Mouse (Mus musculus) gastrocnemius, postnatal 25 days (tissue): ENCODE data around the gene Pin1rt1. TPM values are rescaled to one million over a fixed set of nuclear protein-coding genes. Genes with fewer than 3 reads are reported as not detected.

Experiments
- DNase-seq: peaks from one replicate; pipeline ENCODE4 v3.0.0; 2022
- total RNA-seq, 2 experiments: library from RNA; stranded (reverse); gene quantifications; 1 replicate in 1 of 2; 2 replicates in 1 of 2; pipeline ENCODE4 v1.2.3; 2021

The Pin1rt1 gene
- total RNA-seq, 2 experiments from 2014 or later: not detected

DNA sequence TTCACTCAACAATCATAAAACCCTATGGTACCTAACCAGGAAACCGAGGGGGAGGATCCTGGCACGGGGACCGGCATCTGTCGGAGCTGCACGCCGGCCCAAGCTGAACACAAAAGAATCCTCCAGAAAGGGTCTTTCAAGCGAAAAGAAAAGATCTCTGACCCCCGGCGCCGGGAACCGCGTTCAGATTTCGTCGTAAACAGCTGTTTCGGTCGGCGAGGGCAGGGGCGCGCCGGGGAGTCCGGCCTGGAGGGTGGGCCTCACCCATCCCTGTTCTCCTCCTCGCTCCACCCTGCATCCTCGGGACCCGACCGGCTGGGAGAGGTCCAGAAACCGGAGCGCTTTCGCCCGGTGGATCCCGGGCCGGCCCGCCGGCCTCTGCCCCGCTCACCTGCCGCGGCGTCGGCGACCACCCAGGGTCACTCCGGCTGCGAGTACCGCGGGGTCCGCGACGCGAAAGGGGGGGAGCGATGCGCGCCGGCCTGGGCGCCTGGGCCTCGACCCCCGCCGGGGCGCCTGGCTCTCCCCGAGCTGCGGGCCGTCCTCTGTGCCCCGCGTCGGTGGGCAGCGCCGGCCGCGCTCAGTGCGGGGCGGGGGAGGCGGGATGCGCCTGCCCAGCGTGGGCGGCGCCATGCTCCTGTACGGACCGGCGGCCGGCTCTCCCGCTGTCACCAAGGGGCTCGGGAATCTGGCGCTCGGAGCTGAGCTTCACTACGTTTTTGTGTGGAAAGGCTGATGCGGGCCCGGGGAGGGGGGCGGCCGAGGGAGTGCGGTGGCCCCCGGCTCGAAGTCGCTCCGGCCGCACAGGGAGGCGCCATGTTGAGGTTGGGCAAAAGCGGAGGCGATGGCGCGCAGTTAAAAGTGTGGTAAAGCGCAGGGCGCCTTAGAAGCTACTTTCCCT is 4.3 kb downstream of the Pin1rt1 start, which contains the start of gene Tcp11l1:
TSS of gene Tcp11l1 (minus strand) at position 585 of the 901 bp plus-strand sequence.
- DNase-seq: peak; percentile 61

GRCm38 (mm10) chr2:104710670-104711370 is 5.4 kb downstream of the Pin1rt1 start:
- DNase-seq: no peak

GRCm38 (mm10) chr2:104709786-104710337 is 6.3 kb downstream of the Pin1rt1 start:
- no peak for DNase-seq

DNA sequence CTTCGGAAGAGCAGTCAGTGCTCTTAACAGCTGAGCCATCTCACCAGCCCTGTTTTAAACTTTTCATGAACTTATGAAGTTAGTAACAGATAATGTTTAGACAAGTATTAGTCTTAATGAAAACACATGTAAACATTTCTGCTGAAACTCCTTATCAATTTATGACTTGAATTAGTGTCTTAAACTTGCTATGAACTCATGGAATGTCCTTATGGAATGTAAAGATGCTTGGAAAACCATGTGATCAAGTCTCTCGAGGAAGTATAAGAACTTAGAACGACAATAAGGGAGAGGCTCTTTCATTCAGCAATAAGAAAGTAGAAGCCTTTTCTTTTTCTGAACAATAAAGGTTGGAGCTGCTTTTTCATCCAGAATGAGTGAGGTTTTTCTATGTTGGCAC is 11.8 kb downstream of the Pin1rt1 start:
- DNase-seq: no peak

DNA sequence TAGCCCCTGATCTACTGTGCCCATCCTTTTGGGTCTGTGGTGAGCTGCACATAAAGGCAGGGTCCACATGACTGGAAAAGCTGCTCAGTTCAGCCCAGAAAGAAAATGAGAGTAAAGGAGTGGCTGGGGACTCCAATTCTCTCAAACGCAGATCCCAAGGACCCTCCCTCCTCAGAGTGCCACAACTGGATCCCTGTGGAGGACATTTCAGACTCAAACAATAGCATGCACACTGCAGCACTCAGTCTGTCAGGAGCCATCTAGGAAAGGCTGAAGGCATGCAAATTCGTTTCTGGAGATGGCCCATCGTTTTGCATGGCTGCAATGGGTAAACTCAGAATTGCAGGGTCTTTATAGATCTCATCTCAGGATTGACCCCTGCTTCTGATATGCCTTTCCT is 13.0 kb downstream of the Pin1rt1 start:
- DNase-seq: no peak

DNA sequence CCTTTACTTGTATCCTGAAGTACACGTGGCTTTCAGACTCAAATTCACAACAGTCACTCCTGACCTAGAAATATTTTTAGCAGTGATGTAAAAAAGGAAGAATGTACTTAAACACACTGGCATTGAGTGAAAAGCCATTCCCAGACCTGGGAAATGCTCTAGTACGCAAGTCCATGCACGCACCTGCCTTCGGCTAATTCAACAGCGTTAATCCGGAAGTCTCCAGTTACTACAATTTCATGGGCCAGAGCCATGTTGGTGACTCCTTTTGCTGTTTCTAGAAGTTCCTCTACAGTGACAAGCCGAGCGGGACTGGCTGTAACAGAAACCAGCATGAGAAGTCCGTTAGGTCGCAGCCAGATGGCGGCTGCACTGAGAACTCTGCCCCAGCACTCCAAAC is 16.5 kb downstream of the Pin1rt1 start:
- DNase-seq: no peak

DNA sequence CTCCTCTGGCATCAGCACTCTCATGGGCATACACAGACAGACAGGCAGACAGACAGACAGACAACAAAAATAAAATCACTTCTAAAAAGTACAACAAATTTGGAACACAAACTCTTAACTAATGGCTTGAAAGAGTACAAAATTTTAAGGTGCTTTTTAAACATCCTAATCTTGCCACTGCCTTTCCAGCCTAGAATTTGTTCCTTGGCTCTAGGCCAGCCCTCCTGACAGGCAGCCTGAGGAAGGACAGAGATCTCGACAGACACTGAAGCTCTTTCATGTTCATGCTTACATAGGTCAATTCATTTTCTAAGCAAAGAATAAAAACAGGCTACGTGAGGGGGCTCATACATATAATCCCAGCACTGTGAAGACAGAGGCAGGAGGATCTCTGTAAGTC is 23.6 kb downstream of the Pin1rt1 start:
- no peak for DNase-seq

- DNase-seq: no peak
Observed at GRCm38 (mm10) chr2:104690720-104691119, 25.5 kb downstream of the Pin1rt1 start.

GRCm38 (mm10) chr2:104688724-104689123 is 27.5 kb downstream of the Pin1rt1 start:
- DNase-seq: no peak

- DNase-seq: no peak
Observed at GRCm38 (mm10) chr2:104688321-104688720, 27.9 kb downstream of the Pin1rt1 start.

- no peak for DNase-seq
Observed at GRCm38 (mm10) chr2:104687261-104687660, 28.9 kb downstream of the Pin1rt1 start.

- peak; percentile 65 for DNase-seq
Observed at GRCm38 (mm10) chr2:104685418-104685817, 30.8 kb downstream of the Pin1rt1 start.

GRCm38 (mm10) chr2:104684771-104685170 is 31.4 kb downstream of the Pin1rt1 start:
- no peak for DNase-seq

DNA sequence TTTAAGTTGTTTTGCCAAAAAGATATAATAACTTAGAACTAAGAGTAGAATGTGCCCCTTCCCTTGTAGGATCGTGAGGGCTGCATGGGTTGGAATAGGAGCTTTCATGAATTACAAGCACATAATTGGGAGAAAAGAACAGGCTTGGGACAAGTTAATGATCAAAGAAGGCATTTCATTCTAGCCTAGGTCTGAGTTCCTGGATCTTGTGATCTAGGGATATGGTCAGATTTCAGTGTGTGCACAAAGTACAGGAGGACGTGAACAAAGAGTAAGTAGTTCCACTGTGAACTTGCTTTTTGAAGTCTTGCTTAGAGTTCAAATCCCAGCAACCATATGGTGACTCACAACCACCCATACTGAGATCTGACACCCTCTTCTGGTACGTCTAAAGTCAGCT is 38.9 kb downstream of the Pin1rt1 start:
- DNase-seq: no peak

- no peak for DNase-seq
Observed at GRCm38 (mm10) chr2:104671724-104672123, 44.5 kb downstream of the Pin1rt1 start.

DNA sequence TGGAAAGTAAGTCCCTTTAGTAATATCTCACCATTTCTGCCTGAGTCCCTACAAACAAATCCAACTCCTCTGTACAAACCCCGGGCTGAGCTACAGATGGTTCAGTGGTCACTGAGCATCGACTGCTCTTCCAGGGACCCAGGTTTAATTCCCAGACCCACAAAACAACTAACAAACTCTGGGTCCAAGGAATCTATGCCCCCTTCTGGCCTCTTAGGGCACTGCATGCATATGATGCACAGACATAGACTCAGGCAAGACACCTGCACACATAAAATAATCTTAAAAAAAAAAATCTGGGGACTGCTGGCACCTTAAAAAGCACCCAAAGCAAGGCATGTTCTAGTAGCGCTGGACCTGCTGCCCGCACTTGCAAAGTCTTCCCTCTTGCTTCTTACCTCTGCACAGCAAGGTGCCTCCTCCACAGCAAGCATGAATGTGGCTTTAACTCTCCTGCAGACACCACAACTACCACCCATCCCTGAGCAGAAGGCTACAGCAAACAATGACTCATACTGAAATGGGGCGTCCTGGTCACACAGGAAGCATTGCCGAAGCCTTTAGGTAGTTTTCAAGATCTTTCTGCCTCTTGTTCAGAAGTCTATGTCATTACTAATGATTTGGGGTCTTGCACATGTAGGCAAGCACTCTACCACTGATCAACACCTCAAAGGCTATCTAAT is 46.9 kb downstream of the Pin1rt1 start:
- DNase-seq: no peak

Other genes starting within 250 kb of the Pin1rt1 start
- 100 to 1,000 TPM; 158 to 199 TPM for gene Hipk3, start 221.9 kb downstream of the Pin1rt1 start, total RNA-seq
- 1 to 10 TPM; 9.1 to 9.8 TPM for gene Cstf3, start 125.9 kb downstream of the Pin1rt1 start, total RNA-seq
- gene Tcp11l1, start 4.2 kb downstream of the Pin1rt1 start, total RNA-seq: 1 to 10 TPM; 4.4 to 7.1 TPM
- 1 to 10 TPM; 1.4 to 1.9 TPM for gene Depdc7, start 26.5 kb upstream of the Pin1rt1 start, total RNA-seq
- 10 to 100 TPM; 45.2 to 46.6 TPM for gene Qser1, start 100.4 kb upstream of the Pin1rt1 start, total RNA-seq
- under 1 TPM; 0.27 to 0.36 TPM for gene Prrg4, start 133.5 kb upstream of the Pin1rt1 start, total RNA-seq
- gene Ccdc73, start 151.4 kb upstream of the Pin1rt1 start, total RNA-seq: 1 to 10 TPM; 2.7 to 3.8 TPM